Mouse (Mus musculus) midbrain, postnatal 0 days (tissue): Measurements from ENCODE around the gene Kif1c. TPM values are rescaled to one million over a fixed set of nuclear protein-coding genes. Genes with fewer than 3 reads are reported as not detected.
"Not testable (repeated sequence)": the region's sequence is repeated elsewhere in the genome, so short reads cannot be mapped to it uniquely, and the experiment has no call there.

ENCODE experiments used
- ATAC-seq: fragments of 200-750 bp; cut with Nextera tagmentation; 2 replicates; pipeline ENCODE4 v1.8.0; 2017; ENCODE audit warnings: moderate number of reproducible peaks, mild to moderate bottlenecking, moderate TSS enrichment, moderate library complexity; ENCODE audit not compliant: low FRiP score
- DNase-seq: peaks from one replicate; pipeline ENCODE4 v3.0.0-alpha.2; 2015; ENCODE audit warnings: low spot score
- H3K27ac ChIP-seq: fragments of 300-500 bp; sonication (generic); 2 replicates; pipeline ENCODE4 v1.5.1; 2014; ENCODE audit warnings: low read depth, mild to moderate bottlenecking, low read length, mixed read lengths
- H3K27me3 ChIP-seq: fragments of 300-500 bp; sonication (generic); 2 replicates; pipeline ENCODE4 v1.6.1; 2014; ENCODE audit warnings: low read length, control low read depth, mixed read lengths; ENCODE audit not compliant: insufficient read depth
- H3K36me3 ChIP-seq: fragments of 300-500 bp; sonication (generic); 2 replicates; pipeline ENCODE4 v1.6.1; 2014; ENCODE audit warnings: low read length, control low read depth, mixed read lengths; ENCODE audit not compliant: insufficient read depth
- H3K4me1 ChIP-seq: fragments of 300-500 bp; sonication (generic); 2 replicates; pipeline ENCODE4 v1.6.1; 2014; ENCODE audit warnings: mild to moderate bottlenecking, control low read depth, antibody characterized with exemption, low read length, mixed read lengths; ENCODE audit not compliant: insufficient read depth
- H3K4me2 ChIP-seq: fragments of 300-500 bp; sonication (generic); 2 replicates; pipeline ENCODE4 v1.6.1; 2014; ENCODE audit warnings: low read depth, mild to moderate bottlenecking, low read length, mixed read lengths; ENCODE audit not compliant: poor library complexity, severe bottlenecking
- H3K4me3 ChIP-seq: fragments of 300-500 bp; sonication (generic); 2 replicates; pipeline ENCODE4 v1.5.1; 2014; ENCODE audit warnings: low read depth, mild to moderate bottlenecking, low read length, moderate library complexity
- H3K9ac ChIP-seq: fragments of 300-500 bp; sonication (generic); replicated peaks from 2 replicates; pipeline ENCODE4 v1.6.1; 2014; ENCODE audit warnings: mild to moderate bottlenecking, low read length, moderate library complexity, mixed read lengths; ENCODE audit not compliant: poor library complexity, severe bottlenecking
- H3K9me3 ChIP-seq: fragments of 300-500 bp; sonication (generic); 2 replicates; pipeline ENCODE4 v1.6.1; 2016; ENCODE audit warnings: low read length, control low read depth
- CTCF ChIP-seq: IDR thresholded peaks from 2 replicates; pipeline ENCODE4 v1.5.1; 2016; ENCODE audit warnings: antibody characterized with exemption, mild to moderate bottlenecking
- WGBS: fragments of 180-500 bp; shearing (Covaris S2); extraction: QIAGEN DNeasy Blood & Tissue Kit; methylation state at CpG from one replicate; pipeline ENCODE4 v1.1.7; 2014; 5-methylcytosine and 5-hydroxymethylcytosine counted together
- polyA plus RNA-seq: library from polyadenylated mRNA; unstranded; fragments of >200 nt; fragmentation: Nextera tagmentation; extraction: Ambion mirVana; gene quantifications from 2 replicates; pipeline ENCODE4 v1.2.1, GENCODE M21; 2015
- total RNA-seq: library from RNA; depleted of rRNA; stranded (reverse); fragments of >200 nt; gene quantifications from 2 replicates; pipeline ENCODE4 v1.2.3, GENCODE M21; 2014

Gene Kif1c
- total and polyA plus RNA-seq, 2 experiments from 2014 or later = 1.9 to 30.9 TPM

GRCm38 (mm10) chr11:70754476-70754875 is 54.1 kb downstream of the Kif1c start:
- no peaks in the 10 kb centered on the region for H3K27me3 ChIP-seq
- H3K4me3 ChIP-seq = no peak overlapping the region
- H3K4me1 ChIP-seq = no peaks in the 10 kb centered on the region
- DNase-seq = no peak
- H3K9ac ChIP-seq = no peak overlapping the region
- no peak overlapping the region for H3K27ac ChIP-seq
- H3K36me3 ChIP-seq = no peaks in the 10 kb centered on the region
- no peak for ATAC-seq
- WGBS = 51% methylated on average over 4 of the region's 4 CpGs
- no peaks in the 10 kb centered on the region for H3K9me3 ChIP-seq
- TF ChIP-seq CTCF = no peak
- H3K4me2 ChIP-seq = no peak overlapping the region

GRCm38 (mm10) chr11:70754958-70755357 is 54.6 kb downstream of the Kif1c start:
- H3K27ac ChIP-seq = no peak overlapping the region
- WGBS = 49% methylated on average over 7 of the region's 7 CpGs
- TF ChIP-seq CTCF = peak; percentile 25
- no peak overlapping the region for H3K4me3 ChIP-seq
- DNase-seq (no peak), ATAC-seq (no peak)
- no peak overlapping the region for H3K9ac ChIP-seq
- H3K4me1 ChIP-seq = no peaks in the 10 kb centered on the region
- H3K9me3 ChIP-seq = no peaks in the 10 kb centered on the region
- H3K36me3 ChIP-seq = no peaks in the 10 kb centered on the region
- no peak overlapping the region for H3K4me2 ChIP-seq
- no peaks in the 10 kb centered on the region for H3K27me3 ChIP-seq

- H3K4me2 ChIP-seq = no peak overlapping the region
- no peak for ATAC-seq
Observed at GRCm38 (mm10) chr11:70755645-70756044, 55.3 kb downstream of the Kif1c start.

GRCm38 (mm10) chr11:70760446-70760845 is 60.1 kb downstream of the Kif1c start:
- not testable (repeated sequence) for H3K9ac ChIP-seq, DNase-seq, H3K4me3 ChIP-seq, ATAC-seq, H3K4me1 ChIP-seq, H3K36me3 ChIP-seq, H3K9me3 ChIP-seq, H3K4me2 ChIP-seq, H3K27ac ChIP-seq, H3K27me3 ChIP-seq
- WGBS = 65% methylated on average over 3 of the region's 3 CpGs

More at GRCm38 (mm10) chr11:70755645-70756044, 55.3 kb downstream of the Kif1c start:
- Histone ChIP-seq H3K27ac (no peak overlapping the region), H3K9ac (no peak overlapping the region), H3K4me1 (no peaks in the 10 kb centered on the region), H3K27me3 (no peaks in the 10 kb centered on the region), H3K9me3 (no peaks in the 10 kb centered on the region), H3K36me3 (no peaks in the 10 kb centered on the region), H3K4me3 (no peak overlapping the region)
- TF ChIP-seq CTCF = peak; percentile 97
- peak; percentile 81 for DNase-seq
- 14% methylated on average over 7 of the region's 7 CpGs for WGBS

- ATAC-seq (no peak), DNase-seq (no peak)
- H3K4me2 ChIP-seq = no peak overlapping the region
- H3K9me3 ChIP-seq = no peaks in the 10 kb centered on the region
- H3K9ac ChIP-seq = no peak overlapping the region
- no peak overlapping the region for H3K27ac ChIP-seq
- no peaks in the 10 kb centered on the region for H3K36me3 ChIP-seq
- H3K27me3 ChIP-seq = no peaks in the 10 kb centered on the region
- WGBS = 85% methylated on average over 9 of the region's 9 CpGs
- H3K4me1 ChIP-seq = 0 out of 2 replicates have a peak, but pooled peaks cover 5% of the 10 kb centered on the region
- no peak overlapping the region for H3K4me3 ChIP-seq
- no peak for TF ChIP-seq CTCF
Observed at GRCm38 (mm10) chr11:70762641-70763040, 62.3 kb downstream of the Kif1c start.

- Histone ChIP-seq H3K36me3 (no peaks in the 10 kb centered on the region), H3K4me3 (peak overlapping the region; percentile 77), H3K27me3 (no peaks in the 10 kb centered on the region), H3K4me2 (peak overlapping the region; percentile 67), H3K27ac (peak overlapping the region; percentile 89), H3K9me3 (no peaks in the 10 kb centered on the region), H3K9ac (peak overlapping the region; percentile 77), H3K4me1 (0 out of 2 replicates have a peak, but pooled peaks cover 5% of the 10 kb centered on the region)
- no peak for TF ChIP-seq CTCF
- WGBS = 22% methylated on average over 3 of the region's 3 CpGs
- 0 out of 2 replicates have a peak, but pooled peaks have one; percentile 17 for ATAC-seq
- DNase-seq = no peak
Observed at GRCm38 (mm10) chr11:70763582-70763935, 63.2 kb downstream of the Kif1c start.
